Mouse (Mus musculus) v-Abl transformed pro-B cells (cell line): ENCODE data around the gene Oxct1.

ENCODE experiments used
- in situ Hi-C, 2 experiments: fragments of 400-800 bp; cut with MboI; formaldehyde crosslinking; loops; one replicate each; pipeline ENCODE4 v1.15.1; 2025; ENCODE audit not compliant: unreplicated experiment in 2 of 2

The Oxct1 gene

DNA sequence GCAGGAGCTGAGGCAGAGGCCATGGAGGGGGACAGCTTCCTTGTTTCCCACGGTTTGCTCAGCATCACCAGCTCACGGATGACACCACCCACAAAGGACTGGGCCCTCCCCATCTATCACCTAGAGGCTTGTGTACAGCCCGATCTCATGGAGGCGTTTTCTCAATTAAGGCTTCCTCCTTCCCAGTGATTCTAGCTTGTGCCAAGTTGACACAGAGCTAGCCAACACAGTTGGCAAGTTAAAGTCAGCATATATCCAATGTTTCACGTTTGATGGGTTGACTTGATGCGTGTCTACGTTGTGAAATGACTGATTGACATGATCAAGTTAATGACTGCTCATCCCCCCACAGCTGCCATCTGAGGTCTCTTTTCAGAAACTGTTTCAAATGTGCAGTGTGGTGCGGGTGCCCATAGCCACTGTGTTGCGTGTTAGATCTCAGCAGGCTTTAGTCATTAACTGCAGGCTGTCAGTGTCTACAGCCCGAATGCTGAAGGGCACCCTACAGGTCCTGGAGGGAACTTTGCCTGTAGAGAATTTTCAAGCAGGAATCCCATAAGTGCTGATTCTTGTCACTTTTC is 74.2 kb downstream of the Oxct1 start:
- in situ Hi-C loops, result no loop called here

DNA sequence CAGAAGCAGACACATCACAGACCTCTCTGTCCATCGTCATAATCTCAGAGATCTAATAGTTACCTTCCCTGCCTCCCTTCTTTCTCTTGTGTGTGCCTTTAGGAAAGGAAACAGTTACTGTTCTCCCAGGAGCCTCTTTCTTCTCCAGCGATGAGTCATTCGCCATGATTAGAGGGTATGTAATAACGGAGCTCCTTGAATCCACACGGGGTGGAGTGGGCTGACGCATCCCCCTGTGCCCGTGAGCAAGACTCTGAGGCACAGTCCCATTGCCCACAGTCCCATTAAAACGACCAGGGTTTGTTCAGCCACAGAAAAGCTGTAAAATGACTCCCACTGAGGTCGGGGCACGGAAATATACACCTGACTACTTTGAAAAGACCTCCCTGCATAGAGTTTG is 74.8 kb downstream of the Oxct1 start:
- in situ Hi-C loops, result no loop called here

DNA sequence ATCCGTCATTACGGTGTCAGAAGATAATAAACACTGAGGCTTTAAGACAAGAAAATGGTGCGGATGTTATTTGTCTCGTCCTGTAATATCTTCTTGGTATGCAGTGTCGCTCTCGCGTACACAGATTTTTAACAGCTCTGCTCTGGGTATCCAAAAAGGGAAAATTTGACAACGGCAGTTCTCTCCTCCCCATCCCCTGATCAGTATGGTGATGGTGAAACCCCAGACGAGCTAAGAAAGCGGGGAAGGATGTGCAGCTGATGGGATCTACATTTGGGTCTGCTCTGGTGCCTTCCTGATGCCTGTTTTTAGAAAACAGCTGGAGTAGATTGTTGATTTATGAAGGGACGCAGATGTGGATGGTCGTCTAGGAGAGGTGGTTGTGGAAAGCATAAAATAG is 78.1 kb downstream of the Oxct1 start:
- in situ Hi-C loops, result no loop called here

DNA sequence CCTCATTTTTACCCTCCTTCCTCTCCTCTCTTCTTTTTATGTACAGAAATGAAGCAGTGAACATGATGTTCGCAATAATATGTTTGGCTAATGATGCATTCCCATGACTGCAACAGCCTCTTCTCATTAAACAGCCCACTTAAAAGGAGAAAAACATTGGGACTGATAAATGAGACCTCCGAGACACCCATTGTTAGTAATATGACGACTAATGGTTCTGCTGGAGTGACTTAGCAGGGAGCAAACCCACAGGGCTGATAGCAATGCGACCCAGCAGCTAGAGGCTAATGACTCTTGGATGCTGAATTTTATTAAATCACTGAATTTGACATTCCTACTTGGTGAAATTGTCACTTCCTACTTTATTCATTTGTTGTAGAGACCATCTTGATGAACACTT is 79.3 kb downstream of the Oxct1 start:
- in situ Hi-C loops, result no loop called here

DNA sequence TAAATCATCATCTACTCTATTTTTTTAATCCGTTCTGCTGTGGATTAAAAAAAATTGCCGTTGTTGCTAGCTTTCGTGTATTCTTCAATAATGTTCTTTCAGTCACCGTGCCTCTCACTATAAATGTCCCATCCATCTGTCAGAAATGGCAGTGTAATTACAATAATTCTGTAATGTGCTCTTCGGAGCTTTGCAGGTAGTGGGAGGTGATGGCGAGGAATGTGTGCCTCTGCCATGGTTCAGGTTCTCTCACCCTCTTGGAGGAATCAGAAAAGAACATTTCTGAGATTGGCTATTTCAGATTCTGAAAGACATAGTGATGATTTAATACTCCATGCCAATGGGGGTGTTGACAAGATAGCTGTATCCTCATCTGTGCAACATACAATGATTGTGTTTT is 93.8 kb downstream of the Oxct1 start:
- in situ Hi-C loops, result no loop called here

DNA sequence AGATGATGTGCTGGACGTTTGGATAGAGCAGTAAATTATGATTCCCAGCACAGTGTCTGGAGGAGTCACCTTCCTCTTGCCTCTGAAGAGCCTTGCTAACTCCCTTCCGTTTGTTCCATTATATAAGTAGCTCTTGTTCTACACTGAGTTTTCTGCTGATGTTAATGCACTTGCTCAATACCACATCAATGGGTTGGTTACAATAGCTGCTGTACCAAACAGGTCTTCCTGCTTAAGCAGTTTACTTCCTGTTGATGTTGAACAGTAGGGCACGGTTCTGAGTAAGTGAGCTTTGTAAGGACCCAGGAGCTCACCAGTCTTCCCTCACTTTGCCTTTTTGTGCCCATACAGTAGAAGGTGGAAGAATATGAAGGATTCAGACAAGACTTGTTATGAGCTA is 98.5 kb downstream of the Oxct1 start:
- in situ Hi-C loops, result no loop called here

DNA sequence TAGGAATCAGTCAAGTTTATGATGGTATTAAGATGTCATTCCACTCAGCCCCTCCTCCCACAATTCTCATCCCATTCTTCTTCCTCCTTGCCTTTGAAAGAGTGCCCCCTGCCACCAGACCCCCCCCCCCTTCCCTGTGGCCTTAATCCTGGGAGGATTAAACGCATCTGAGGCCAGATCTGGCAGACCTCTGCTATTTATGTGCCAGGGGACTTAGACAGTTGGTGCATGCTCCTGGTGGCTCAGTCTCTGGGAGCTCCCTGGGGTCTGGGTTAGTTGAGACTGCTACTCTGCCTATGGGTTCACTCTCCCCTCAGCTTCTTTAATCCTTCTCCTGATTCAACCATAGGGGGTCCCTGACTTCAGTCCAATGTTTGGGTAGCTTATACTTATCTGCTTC is 112.3 kb downstream of the Oxct1 start:
- in situ Hi-C loops, result no loop called here

DNA sequence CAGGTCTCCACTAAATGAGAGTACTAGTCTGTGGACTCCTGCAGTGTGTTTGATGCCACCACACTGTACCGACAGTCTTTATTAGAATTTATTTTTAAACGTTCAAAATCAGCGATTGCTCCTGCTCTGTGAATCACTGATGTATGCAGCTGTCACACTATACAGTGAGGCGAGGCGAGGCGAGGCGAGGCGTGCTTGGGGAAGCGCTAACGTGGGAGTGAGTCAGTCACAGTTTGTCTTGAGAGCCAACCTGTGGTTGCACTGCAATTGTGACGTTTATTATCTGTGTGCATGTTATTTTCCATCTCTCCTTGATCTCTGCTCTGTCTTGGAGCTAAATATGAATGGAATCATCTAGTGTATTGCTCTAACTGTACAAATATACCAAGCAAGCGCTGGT is 113.3 kb downstream of the Oxct1 start:
- in situ Hi-C loops, result no loop called here

DNA sequence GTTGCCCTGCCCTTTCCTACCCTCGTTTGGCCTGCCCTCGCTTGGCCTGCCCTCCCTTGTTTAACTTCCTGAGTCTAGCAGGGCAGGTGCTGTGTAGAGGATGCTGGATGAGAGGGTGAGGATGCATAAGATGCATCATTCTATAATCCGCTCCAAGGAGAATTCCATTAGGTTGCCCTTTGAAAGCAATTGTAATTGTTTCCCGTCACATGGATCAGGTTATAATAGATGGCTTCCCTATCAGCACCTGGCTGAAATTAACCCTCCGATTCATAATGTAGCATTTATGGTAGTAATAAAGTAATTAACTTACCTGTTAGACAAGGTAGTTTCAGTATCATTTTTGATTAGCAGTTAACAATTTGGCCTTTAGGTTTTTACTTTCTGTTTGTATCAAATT is 119.2 kb downstream of the Oxct1 start:
- in situ Hi-C loops, result no loop called here

DNA sequence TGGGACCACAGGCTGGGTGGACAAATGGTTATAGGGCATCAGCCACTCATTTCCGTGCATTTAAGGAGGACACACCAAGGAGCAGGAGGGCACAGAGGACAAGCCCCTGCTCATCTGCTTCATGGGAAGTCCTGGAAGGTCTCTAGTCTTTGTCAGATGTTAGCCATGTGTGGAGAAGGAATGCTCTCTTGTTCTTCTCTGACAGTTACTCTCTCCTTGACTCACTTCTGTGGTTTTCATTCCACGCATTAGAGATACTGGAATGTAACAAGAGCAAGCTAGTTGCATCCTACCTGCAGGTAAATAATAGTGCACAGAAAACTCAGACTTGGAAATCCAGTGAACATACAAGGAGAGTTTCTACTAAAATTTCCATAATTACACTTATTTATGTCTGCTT is 121.5 kb downstream of the Oxct1 start:
- in situ Hi-C loops, result no loop called here

DNA sequence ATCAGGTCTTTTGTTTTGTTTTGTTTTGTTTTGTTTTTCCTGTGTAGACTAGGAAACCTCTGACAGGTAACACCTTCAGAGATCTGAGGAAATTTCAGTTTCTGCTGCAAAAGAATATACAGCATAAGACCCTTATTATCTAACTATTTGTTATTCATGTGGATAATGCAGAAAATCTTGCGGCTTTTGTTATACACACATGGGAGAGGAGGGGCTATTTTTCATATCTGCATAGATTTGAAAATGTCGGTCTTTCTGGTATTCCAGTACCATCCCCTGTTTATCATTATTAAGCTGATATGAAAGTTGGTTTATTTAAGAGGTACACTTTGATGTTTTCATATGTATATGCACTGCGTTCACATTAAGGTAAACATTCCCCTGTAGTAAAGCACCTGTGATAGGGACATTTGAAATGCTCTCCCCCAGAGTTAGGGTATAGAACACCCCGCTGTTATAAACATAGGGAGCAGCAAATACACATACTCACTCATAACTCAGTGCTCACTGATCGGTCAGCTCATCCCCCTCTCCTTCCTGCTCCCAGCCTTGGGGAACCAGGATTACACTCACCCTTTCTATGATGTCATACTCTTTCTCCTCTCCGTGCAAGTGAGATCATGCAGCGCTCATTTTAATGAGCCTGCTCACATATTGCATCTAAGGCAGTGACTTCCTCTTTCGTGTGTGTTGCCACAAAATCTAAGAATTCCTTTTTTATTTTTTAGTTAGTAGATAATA is 122.6 kb downstream of the Oxct1 start:
- in situ Hi-C loops, result no loop called here

DNA sequence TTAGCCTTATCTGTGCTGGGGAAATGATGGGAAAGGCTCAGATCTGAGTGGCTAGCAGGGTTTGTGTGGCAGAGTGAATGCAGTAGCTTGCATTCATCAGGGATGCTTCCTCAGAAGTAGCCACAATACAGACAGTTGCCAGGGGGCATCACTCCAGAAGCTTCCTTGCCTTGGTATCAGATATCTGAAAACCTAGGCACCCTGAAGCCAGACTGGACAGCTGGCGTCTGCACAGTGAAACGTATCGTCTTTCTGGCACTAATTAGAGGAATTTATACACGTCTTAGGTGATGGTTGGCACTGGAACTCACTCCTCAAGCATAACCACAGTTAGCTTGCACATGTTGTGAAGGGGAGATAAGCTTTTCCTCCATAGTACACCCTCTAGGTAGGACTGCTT is 128.5 kb downstream of the Oxct1 start:
- in situ Hi-C loops, result no loop called here

DNA sequence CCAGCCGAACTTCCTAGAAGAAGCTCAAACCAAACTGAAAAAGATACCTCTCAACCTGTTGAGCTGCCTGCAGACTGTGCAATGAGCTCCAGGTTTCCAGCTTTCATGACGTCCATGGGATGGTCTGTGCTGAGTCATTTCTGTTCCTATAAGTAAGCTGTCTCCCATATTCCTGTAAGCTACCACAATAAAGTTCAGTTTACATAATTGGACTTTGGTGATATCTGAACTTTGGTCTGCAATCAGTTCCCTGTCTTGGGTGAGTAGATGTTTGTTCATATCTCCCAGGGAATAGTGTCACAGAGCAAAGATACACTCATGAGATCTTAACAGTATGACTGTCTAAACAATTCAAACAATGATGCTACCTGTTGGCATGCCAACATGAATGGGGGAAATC is 141.8 kb downstream of the Oxct1 start:
- in situ Hi-C loops, result no loop called here

DNA sequence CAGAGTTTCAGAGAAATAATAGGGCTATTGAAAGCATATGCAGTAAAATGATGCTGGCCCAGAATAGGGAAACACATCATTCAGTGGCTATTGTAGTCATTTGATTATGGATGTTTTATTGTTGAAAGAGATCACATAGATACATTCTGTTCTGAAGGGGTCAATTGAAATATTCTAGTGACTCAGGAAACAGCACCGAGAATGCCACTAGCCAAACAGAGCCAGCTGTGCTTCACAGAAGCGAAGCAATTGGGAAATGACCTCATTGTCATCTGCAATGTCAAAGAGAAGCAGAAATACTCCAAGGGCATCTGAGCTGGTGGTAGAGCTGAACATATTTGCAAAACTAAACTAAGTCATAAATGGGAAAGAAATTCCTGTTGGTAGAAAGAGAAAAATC is 145.4 kb downstream of the Oxct1 start:
- in situ Hi-C loops, result no loop called here

DNA sequence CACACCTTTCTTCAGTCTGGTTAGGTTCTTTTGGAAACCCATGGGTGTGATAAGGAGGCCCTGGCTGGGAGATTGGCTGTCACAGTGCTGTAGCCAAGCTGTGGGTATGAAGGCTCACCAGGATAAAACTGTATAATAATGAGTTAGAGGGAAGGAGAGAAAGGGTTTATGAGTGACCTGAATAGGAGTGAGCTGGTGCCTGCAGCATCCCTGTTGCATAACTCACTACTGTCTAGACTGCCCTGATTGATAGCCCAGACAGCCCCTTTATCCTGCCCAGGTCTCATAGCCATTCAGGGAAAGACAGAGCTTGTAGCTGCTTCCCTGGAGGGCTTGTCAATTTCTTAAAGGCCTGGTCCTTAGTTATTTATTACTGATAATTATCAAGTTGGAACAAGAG is 171.7 kb downstream of the Oxct1 start:
- in situ Hi-C loops, result no loop called here
